Mouse (Mus musculus): ENCODE data around the gene Myrip.

Myrip gene

GRCm38 (mm10) chr9:120470431-120470830 lies 169.1 kb downstream of the Myrip start:
- no peak for DNase-seq (ENCODE audit: low spot score)

GRCm38 (mm10) chr9:120481644-120482043 lies 180.3 kb downstream of the Myrip start:
- DNase-seq (ENCODE audit: low spot score): no peak

GRCm38 (mm10) chr9:120482382-120482781 lies 181.1 kb downstream of the Myrip start:
- no peak for DNase-seq (ENCODE audit: low spot score)

- DNase-seq (ENCODE audit: low spot score): no peak
These were observed 181.8 kb downstream of the Myrip start for GRCm38 (mm10) chr9:120483101-120483500.

- no peak for DNase-seq (ENCODE audit: low spot score)
These were observed 185.8 kb downstream of the Myrip start for GRCm38 (mm10) chr9:120487076-120487475.

GRCm38 (mm10) chr9:120491509-120491908 lies 190.2 kb downstream of the Myrip start:
- DNase-seq (ENCODE audit: low spot score): no peak

- no peak for DNase-seq (ENCODE audit: low spot score)
These were observed 190.7 kb downstream of the Myrip start, which contains the start of gene Eif1b for GRCm38 (mm10) chr9:120492010-120492399. Eif1b (plus strand) TSS chr9:120492232.

GRCm38 (mm10) chr9:120492400-120493351 lies 191.4 kb downstream of the Myrip start:
- DNase-seq (ENCODE audit: low spot score): peak; percentile 82

- no peak for DNase-seq (ENCODE audit: low spot score)
These were observed 192.5 kb downstream of the Myrip start for GRCm38 (mm10) chr9:120493781-120494180.

GRCm38 (mm10) chr9:120496691-120497090 lies 195.4 kb downstream of the Myrip start:
- peak; percentile 45 for DNase-seq (ENCODE audit: low spot score)

- DNase-seq (ENCODE audit: low spot score): no peak
These were observed 196.7 kb downstream of the Myrip start for GRCm38 (mm10) chr9:120497983-120498382.

- DNase-seq (ENCODE audit: low spot score): no peak
These were observed 200.0 kb downstream of the Myrip start for GRCm38 (mm10) chr9:120501191-120501902.

GRCm38 (mm10) chr9:120502013-120502412 lies 200.7 kb downstream of the Myrip start:
- DNase-seq (ENCODE audit: low spot score): peak; percentile 78

GRCm38 (mm10) chr9:120504423-120504822 lies 203.1 kb downstream of the Myrip start:
- DNase-seq (ENCODE audit: low spot score): no peak

- no peak for DNase-seq (ENCODE audit: low spot score)
These were observed 210.5 kb downstream of the Myrip start for GRCm38 (mm10) chr9:120511781-120512180.

- DNase-seq (ENCODE audit: low spot score): no peak
These were observed 215.4 kb downstream of the Myrip start for GRCm38 (mm10) chr9:120516720-120517119.

- DNase-seq (ENCODE audit: low spot score): no peak
These were observed 217.6 kb downstream of the Myrip start for GRCm38 (mm10) chr9:120518946-120519345.

- no peak for DNase-seq (ENCODE audit: low spot score)
These were observed 218.3 kb downstream of the Myrip start for GRCm38 (mm10) chr9:120519469-120520125.

- DNase-seq (ENCODE audit: low spot score): no peak
These were observed 219.8 kb downstream of the Myrip start for GRCm38 (mm10) chr9:120521161-120521560.

Measured in yolk sac, embryonic 10.5 days (tissue).